18 mouse cellular contexts compared by ENCODE assay signal in the genomic region with DNA sequence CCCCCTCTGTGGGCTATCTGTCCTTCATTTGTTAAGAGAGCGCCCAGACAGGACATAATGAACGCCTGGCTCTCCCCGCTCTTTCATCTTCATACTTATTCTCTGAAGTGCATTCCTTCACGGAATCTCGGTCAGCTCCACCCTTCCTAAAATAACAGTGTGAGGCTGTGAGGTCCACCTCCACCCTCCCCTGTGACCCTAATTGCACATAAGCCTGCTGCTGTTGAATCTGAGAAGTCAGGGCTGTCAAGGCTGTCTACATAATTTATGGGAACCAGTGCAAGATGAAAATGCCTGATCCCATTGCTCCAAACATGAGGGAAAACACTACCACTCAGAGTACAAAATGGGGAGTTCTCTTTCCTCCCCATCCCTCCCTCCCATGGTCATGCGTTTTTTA. TPM values are rescaled to one million over a fixed set of nuclear protein-coding genes. Genes with fewer than 3 reads are reported as not detected.
DNase-seq lines count a peak whose midpoint lies in the region; ATAC-seq and TF ChIP-seq lines count a peak whose summit lies in the region.
"Had no signal": no experiment of that assay in that cellular context is flagged by ENCODE, and none has a peak within 500 bp of the region (broad histone marks: within the 10 kb centered on the region; RNA-seq: fewer than 3 reads in every experiment).

No protein-coding gene starts in this region.

- no peak overlapping the region for H3K9ac ChIP-seq in lung, embryonic 14.5 days
- H3K9ac ChIP-seq in embryonic facial prominence, embryonic 11.5 days (replicated peaks; ENCODE audit: low read length), result no peak overlapping the region
- H3K9ac ChIP-seq: forebrain, embryonic 15.5 days; heart, embryonic 15.5 days; hindbrain, embryonic 12.5 days had no signal

- no peaks in the 10 kb centered on the region for H3K9me3 ChIP-seq in lung, embryonic 14.5 days (ENCODE audit: low read depth, low read length)
- no peaks in the 10 kb centered on the region for H3K9me3 ChIP-seq in embryonic facial prominence, embryonic 11.5 days (replicated peaks; ENCODE audit: control insufficient read depth, low read length)
- H3K9me3 ChIP-seq: forebrain, embryonic 15.5 days; heart, embryonic 15.5 days; hindbrain, embryonic 12.5 days had no signal

- WGBS in lung, embryonic 14.5 days, result 18% methylated on average over 6 of the region's 6 CpGs
- WGBS in embryonic facial prominence, embryonic 11.5 days, result 41% methylated on average over 6 of the region's 6 CpGs

- no peaks in the 10 kb centered on the region for H3K27me3 ChIP-seq in lung, embryonic 14.5 days (ENCODE audit: insufficient read depth, low read length)
- H3K27me3 ChIP-seq in embryonic facial prominence, embryonic 11.5 days (ENCODE audit: control insufficient read depth, insufficient read depth, low read length), result no peaks in the 10 kb centered on the region
- H3K27me3 ChIP-seq in myocyte (ENCODE audit: control insufficient read depth, insufficient read depth, insufficient read length), result no peaks in the 10 kb centered on the region
- H3K27me3 ChIP-seq: forebrain, embryonic 15.5 days; heart, embryonic 15.5 days; hindbrain, embryonic 12.5 days had no signal

- no peak for DNase-seq in lung, embryonic 14.5 days
- no peak for DNase-seq in lung, postnatal 14 days
- DNase-seq in ZHBTc4 (ENCODE audit: low read depth, low spot score), result peak; percentile 33
- peak; percentile 49 for DNase-seq in embryonic facial prominence, embryonic 11.5 days (ENCODE audit: low spot score)
- DNase-seq in thymus, postnatal 10 days (ENCODE audit: low spot score in 2 of 2), result no peak
- no peak for DNase-seq in layer of hippocampus, adult 18-20 months (ENCODE audit: low spot score in 2 of 2)
- DNase-seq: cerebellum, postnatal 14 days; heart, adult 11 months; layer of hippocampus, adult 9-11 months; midbrain, embryonic 14.5 days; right cerebral cortex, postnatal 4 days had no signal

- no peak for TF ChIP-seq CTCF in lung, embryonic 14.5 days (IDR thresholded peaks at IDR 0.05; ENCODE audit: low read depth)

- H3K36me3 ChIP-seq in lung, embryonic 14.5 days (ENCODE audit: insufficient read depth), result no peaks in the 10 kb centered on the region
- no peaks in the 10 kb centered on the region for H3K36me3 ChIP-seq in embryonic facial prominence, embryonic 11.5 days (replicated peaks; ENCODE audit: control insufficient read depth, insufficient read depth, low read depth, low read length)
- H3K36me3 ChIP-seq in myocyte (ENCODE audit: control insufficient read depth, insufficient read depth), result no peaks in the 10 kb centered on the region
- H3K36me3 ChIP-seq: forebrain, embryonic 15.5 days; heart, embryonic 15.5 days; hindbrain, embryonic 12.5 days had no signal

- H3K4me3 ChIP-seq in lung, embryonic 14.5 days (ENCODE audit: low read depth, low read length), result no peak overlapping the region
- H3K4me3 ChIP-seq in embryonic facial prominence, embryonic 11.5 days (ENCODE audit: low read depth, low read length), result no peak overlapping the region
- H3K4me3 ChIP-seq in myocyte, result no peak overlapping the region
- H3K4me3 ChIP-seq: forebrain, embryonic 15.5 days; heart, embryonic 15.5 days; hindbrain, embryonic 12.5 days had no signal

- no peak overlapping the region for H3ac ChIP-seq in myocyte (ENCODE audit: control insufficient read depth, insufficient read length)

- H3K4me2 ChIP-seq in lung, embryonic 14.5 days, result no peak overlapping the region
- H3K4me2 ChIP-seq in embryonic facial prominence, embryonic 11.5 days (ENCODE audit: low read depth, low read length), result no peak overlapping the region
- H3K4me2 ChIP-seq in myocyte (ENCODE audit: low read depth), result no peak overlapping the region
- H3K4me2 ChIP-seq: forebrain, embryonic 15.5 days; heart, embryonic 15.5 days; hindbrain, embryonic 12.5 days; liver, embryonic 11.5 days had no signal

- H3K4me1 ChIP-seq in lung, embryonic 14.5 days (ENCODE audit: insufficient read depth), result peaks cover 10% of the 10 kb centered on the region
- H3K4me1 ChIP-seq in embryonic facial prominence, embryonic 11.5 days (ENCODE audit: control insufficient read depth, insufficient read depth, low read length), result no peaks in the 10 kb centered on the region
- H3K4me1 ChIP-seq: forebrain, embryonic 15.5 days; heart, embryonic 15.5 days had no signal

- ATAC-seq in lung, embryonic 14.5 days (ENCODE audit: insufficient read depth), result peak; percentile 35; the same call in 1 of the 2 replicates
- no peak for ATAC-seq in embryonic facial prominence, embryonic 11.5 days (replicated peaks; ENCODE audit: insufficient number of reproducible peaks, low FRiP score, low TSS enrichment, low read depth)
- ATAC-seq: forebrain, embryonic 15.5 days; intestine, embryonic 16.5 days had no signal

- H3K27ac ChIP-seq in lung, embryonic 14.5 days (ENCODE audit: low read depth), result no peak overlapping the region
- H3K27ac ChIP-seq in embryonic facial prominence, embryonic 11.5 days (replicated peaks; ENCODE audit: low read depth, low read length), result no peak overlapping the region
- H3K27ac ChIP-seq: forebrain, embryonic 15.5 days; heart, embryonic 15.5 days; hindbrain, embryonic 12.5 days; macrophage had no signal

- no peak for TF ChIP-seq POLR2A in myocyte (IDR thresholded peaks at IDR 0.05; ENCODE audit: insufficient read length, low read depth)

- no peaks in the 10 kb centered on the region for H3K79me2 ChIP-seq in myocyte (ENCODE audit: control insufficient read depth, insufficient read depth)

TF ChIP-seq in myocyte, 11 proteins besides CTCF, POLR2A, EP300 and RAD21:
- TF ChIP-seq MYOD1 (IDR thresholded peaks at IDR 0.05; ENCODE audit: control insufficient read depth in 1 of 3, insufficient read length in 2 of 3, low read depth in 2 of 3) (peak in 1 of 3 experiments; percentile 43), USF1 (IDR thresholded peaks at IDR 0.05; ENCODE audit: low read depth) (no peak), CEBPB (IDR thresholded peaks at IDR 0.05; ENCODE audit: insufficient read depth, poor library complexity, severe bottlenecking) (peak; percentile 5; the same call in 1 of the 2 replicates)

RNA-seq across cellular contexts. Expression of a gene that starts 19.0 kb away (rescaled TPM):
- polyA plus RNA-seq in lung, embryonic 14.5 days (2014; fragmentation: Nextera tagmentation; extraction: Ambion mirVana), result 48.5 and 54.8 TPM in 2 replicates
- 34.5 and 35.4 TPM in 2 replicates for polyA plus RNA-seq in embryonic facial prominence, embryonic 11.5 days (2014; fragmentation: Nextera tagmentation; extraction: Ambion mirVana)
- 71.4 TPM for polyA plus RNA-seq in myocyte (2012; fragmentation: generic; extraction: Trizol)
- total RNA-seq in layer of hippocampus, adult 18-20 months (2021), result 10 to 100 TPM; 49.7 to 50.7 TPM

Comparison
In these comparisons a context has a peak if more than half of its experiments do, and no peak if none do; other contexts are left out.
1. DNase-seq: peak in ZHBTc4 (single experiment) and embryonic facial prominence, embryonic 11.5 days (single experiment); none in lung, embryonic 14.5 days (single experiment), lung, postnatal 14 days (single experiment), thymus, postnatal 10 days (0 of 2) and layer of hippocampus, adult 18-20 months (0 of 2).